Mouse (Mus musculus): ENCODE measurements at regions not wholly inside any gene's neighbourhood (a gene's known extent, or its start where the extent isn't known, plus 50 kb on each side); places are given as distances from the start of the nearest gene placed in this dataset.

DNA sequence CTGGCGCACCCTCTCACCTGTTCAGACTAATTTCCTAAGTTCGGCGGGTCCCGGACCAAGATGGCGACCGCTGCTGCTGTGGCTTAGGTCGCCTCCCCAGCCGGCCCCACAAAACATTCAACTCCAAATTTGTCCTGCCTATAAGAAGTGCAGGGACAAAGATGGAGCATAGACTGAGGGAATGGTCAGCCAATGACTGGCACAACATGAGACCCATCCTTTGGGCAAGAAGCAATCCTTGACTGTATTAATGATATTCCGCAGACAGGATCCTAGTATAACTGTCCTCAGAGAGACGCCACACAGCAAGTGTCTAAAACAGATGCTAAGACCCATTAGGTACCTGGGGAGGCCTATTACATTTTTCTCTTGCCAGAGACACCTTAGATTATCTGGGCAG lies 1151.3 kb downstream of the Gsdmc2 start:
- no peak for DNase-seq (ENCODE audit: extremely low spot score in 1 of 2, low spot score in 1 of 2)

DNA sequence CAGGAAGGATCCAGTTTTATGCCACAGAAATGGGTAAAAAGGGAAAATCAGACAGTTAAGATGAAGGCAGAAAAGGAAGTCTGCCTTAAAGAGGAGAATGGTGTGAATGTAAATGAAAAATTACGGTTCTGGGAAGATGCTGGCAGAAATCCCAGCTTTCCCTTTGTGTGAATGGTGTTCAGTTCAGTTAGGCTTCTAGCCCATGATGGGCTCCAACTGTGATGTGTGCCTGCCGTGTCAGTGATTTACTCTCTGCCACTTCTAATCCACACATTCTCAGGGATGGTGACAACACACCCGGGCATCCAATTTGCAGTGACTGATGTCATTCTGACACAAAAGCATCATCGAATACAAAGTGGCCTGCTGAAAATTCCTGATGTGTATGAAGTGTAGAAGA lies 1171.6 kb downstream of the Gsdmc2 start:
- no peak for DNase-seq (ENCODE audit: extremely low spot score in 1 of 2, low spot score in 1 of 2)

DNA sequence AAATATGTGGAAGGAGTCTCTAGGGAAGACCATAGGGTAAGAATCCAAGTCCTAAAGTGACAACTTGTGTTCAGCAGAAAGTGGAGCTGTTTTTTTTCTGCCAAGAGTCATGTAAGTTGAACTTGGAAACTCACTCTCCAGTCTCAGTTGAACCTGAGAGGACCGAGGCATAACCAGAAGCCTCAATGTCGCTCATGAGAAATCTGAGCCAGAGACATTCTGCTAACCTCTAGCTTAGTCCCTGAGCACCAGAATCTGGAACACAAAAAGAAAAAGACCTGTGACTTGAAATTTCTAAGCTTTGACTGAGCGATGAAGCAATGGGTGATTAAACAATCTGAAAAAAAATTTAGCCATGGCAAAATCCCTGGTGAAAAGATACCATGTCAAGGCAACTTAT lies 1175.0 kb downstream of the Gsdmc2 start:
- no peak for DNase-seq (ENCODE audit: extremely low spot score in 1 of 2, low spot score in 1 of 2)

DNA sequence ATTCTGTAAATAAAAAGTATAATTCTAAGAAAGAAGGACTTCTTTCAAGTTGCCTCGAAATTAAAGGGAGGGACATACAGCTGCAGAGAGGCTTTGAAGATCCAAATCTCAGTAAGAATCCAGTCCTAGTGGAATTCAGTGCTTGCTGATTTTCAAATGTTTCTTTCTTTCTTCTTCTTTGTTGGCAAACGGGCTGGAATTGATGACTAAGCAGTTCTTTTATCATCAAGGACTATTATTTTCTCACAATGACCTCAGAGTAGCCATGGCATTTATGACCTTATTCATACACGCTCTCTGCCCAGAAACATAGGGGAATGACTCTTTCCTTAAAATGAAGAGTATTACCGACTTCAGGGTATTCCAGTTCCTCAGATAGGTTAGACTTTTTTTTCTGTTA lies 1185.9 kb downstream of the Gsdmc2 start:
- DNase-seq (ENCODE audit: extremely low spot score in 1 of 2, low spot score in 1 of 2): no peak

DNA sequence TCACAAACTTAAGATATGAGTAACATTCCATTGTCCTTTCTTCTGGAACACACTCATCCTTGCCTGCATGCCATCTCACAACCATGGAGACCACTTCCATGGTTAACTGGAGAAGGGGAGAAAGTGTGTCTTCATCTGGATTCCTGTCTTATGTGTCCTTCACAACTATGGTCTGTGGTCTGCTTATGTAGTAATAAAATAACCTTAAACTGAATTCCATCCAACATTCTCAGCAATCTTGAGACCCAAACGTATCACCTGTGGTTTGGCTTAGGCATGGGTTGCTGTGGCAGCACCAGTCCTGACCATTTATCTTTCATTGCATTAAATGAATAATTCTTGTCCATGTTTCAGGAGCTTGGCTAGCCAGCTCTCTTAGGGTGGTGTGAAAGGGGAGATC lies 1186.3 kb downstream of the Gsdmc2 start:
- no peak for DNase-seq (ENCODE audit: extremely low spot score in 1 of 2, low spot score in 1 of 2)

DNA sequence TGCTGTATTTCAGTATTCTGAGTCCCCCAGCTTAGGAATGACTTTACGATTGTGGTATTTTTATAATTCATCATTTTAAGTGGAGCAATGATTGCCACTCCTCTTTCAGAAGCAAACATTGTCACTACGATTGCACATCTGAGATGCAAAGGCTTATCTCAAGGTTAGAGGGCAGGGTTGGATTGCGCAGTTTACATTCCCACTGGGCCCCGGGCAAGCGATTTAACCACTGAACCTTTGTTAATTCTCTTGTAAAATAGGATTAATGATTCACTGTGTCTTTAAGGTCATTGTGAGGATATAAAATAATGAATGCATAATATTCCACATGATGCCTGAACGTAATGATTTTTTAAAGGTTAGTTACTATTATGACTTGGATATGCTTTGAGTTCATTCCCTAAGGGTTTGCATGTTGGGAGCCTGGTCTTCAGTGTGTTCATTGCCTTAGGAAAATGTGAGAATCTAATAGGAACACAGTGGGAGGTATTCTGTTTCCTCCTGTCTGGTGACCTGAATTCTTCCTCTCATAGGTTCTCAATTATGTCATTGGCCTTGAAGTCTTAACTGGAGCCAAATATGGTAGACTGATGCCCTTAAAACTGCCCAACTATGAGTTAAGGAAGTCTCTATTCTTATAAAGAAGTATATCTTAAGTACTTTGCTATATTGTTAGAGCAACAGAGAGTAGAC lies 1198.4 kb downstream of the Gsdmc2 start:
- DNase-seq (ENCODE audit: extremely low spot score in 1 of 2, low spot score in 1 of 2): no peak

DNA sequence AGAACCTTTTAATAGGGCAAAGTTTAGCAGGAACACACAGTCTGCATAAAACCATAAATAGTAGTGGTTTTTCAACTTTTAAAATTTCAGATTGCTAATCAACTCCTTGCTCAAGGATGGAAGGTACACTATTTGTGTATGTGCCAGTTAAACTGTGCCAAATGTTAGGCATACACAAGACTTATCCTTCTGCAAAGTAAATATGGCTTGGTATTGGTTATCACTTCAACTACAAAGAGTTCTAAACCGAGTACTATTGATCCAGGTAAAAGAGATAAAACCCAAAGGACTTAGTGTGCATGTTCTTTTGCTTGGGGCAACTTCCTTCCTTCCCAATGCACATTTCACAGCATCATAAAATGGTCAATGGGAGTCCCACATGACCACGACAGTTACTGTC lies 1200.2 kb downstream of the Gsdmc2 start:
- DNase-seq (ENCODE audit: extremely low spot score in 1 of 2, low spot score in 1 of 2): no peak

DNA sequence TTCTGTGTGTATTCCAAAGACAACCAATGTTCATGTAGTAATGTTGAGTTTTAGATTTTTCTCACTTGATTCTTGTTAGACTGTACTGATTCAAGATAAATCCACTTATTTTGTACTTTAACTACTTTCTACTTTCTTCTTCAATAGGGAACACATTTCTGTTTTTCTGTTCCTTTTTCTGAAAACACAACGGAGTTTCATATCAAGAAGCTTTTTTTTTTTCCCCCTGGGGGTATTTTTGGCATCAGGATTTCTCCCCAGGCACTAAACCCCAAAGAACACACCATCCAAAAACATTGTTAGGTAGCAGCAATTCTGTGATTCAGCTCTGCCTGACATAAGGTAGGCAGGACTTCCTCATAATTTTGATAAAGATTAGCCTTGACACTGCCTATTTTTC lies 1200.7 kb downstream of the Gsdmc2 start:
- no peak for DNase-seq (ENCODE audit: extremely low spot score in 1 of 2, low spot score in 1 of 2)

DNA sequence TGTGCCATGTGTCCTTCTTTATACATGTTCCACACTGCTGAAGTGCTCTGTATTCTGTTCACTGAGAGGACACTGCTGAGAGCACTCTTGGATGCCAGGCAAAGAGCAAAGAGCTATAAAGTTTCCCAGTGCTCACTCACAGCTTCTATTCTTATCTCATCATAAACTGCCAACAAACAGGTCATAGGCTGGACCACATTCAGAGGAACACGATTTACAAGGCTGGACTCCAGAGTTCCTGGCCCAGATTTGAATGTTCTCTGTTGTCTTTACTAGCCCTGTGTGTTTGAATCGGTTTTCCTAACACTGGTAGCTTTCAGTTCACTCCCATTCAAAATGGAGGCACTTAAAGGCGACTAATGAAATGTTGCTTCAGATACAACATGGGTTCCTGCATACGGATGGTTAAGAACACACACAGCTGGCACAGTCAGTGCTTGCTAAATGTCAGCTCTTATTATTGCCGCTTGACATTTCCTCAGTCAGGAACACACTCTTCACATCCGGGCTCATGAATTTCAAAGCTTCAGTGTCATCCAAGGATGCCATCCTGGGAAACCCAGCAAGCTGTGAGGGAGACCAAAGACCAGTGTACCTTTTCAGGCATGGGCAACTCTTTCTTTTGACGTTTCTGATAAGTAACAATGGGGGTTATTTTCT lies 1203.8 kb downstream of the Gsdmc2 start:
- no peak for DNase-seq (ENCODE audit: extremely low spot score in 1 of 2, low spot score in 1 of 2)

DNA sequence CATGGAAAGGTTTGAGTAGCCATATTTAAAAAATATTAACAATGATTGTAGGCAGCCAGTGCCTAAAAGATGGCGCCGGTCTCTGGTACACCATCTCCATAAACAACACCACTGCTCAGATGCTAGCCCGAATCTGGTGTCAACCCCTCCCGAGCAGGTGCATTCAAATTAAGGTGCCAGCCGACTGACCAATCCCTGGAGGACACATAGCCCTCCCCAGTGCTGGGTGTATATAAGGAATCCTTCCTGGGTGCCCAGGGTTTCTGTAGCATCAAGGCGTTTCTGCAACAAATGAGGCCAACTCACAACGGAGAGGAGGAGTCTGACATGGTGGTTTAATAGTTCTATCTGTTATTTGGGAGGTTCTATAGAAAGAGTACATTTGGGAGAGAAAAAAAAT lies 1219.6 kb downstream of the Gsdmc2 start:
- DNase-seq (ENCODE audit: extremely low spot score in 1 of 2, low spot score in 1 of 2): no peak

DNA sequence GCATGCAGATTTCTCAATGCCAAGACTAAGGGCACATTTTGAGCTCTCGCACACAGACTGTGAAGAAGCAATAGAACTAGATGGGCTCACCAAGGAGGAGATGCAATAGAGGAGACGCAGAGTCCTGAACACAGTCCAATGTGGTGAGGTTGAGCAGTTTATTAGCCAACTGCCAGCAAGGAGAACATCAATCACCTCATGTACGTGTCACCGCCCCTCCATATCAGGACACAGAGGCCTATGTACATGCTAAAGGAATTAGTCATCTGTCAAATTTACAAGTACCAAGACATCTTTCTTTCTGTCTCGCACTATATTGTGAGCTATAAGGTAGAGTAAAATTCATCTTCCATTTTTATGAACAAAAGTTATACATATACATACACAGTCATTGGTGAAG lies 1228.9 kb downstream of the Gsdmc2 start:
- no peak for DNase-seq (ENCODE audit: extremely low spot score in 1 of 2, low spot score in 1 of 2)

DNA sequence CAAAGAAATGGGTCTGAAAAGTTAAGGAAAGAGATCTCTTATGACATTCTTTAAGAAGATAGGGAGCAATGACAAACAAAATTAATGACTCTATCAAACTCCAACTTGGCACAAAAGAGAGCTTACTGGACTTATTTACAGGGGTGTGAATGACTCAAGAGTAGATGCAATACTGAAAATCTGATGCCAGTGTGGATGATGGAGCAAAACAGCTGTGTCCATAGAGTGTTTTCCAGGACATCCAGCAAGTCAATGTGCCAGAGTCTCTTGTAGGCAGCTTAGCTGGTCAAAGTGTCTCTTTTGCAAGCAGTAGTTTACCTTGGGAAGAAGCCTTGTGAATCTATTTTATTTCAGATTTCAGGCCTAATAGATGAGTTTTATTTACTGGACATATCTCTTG lies 1248.2 kb downstream of the Gsdmc2 start:
- no peak for DNase-seq (ENCODE audit: extremely low spot score in 1 of 2, low spot score in 1 of 2)

DNA sequence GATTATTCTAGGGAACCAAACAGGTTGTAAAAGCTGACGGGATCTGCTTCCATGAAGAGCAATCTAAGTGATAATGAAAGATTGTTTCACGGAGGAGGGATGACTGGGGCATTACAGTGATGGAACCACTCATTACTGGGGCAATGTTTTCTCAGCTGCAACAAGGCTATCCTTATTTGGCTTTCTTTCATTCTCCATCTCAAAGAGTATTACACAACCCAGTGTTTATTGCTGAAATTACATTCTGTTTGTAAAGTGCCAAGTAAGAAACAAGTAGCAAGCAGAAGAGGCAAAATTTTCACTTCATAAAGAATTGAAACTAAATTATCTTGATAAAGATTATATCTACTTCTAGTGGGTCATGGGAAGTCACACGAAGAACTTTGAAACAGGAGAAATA lies 1256.4 kb downstream of the Gsdmc2 start:
- no peak for DNase-seq (ENCODE audit: extremely low spot score in 1 of 2, low spot score in 1 of 2)

DNA sequence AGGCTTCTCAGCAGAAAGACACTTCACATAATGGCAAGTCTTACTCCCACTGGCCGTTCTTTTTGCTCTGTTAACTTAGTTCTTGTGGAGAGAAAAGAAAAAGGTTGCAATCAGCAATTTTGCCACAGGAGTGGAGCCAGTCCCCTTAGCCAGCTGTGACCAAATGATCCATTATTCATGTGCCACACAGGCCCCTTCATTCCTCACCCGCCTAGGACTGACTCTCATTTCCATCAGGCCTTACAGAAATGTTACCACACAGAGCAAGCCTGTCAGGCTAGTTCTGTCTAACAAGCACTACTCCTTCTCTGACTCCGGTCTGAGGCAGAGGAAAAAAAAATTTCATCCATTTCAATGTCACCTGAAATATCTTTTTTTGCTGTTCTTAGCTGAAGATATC lies 1266.2 kb downstream of the Gsdmc2 start:
- no peak for DNase-seq (ENCODE audit: extremely low spot score in 1 of 2, low spot score in 1 of 2)

DNA sequence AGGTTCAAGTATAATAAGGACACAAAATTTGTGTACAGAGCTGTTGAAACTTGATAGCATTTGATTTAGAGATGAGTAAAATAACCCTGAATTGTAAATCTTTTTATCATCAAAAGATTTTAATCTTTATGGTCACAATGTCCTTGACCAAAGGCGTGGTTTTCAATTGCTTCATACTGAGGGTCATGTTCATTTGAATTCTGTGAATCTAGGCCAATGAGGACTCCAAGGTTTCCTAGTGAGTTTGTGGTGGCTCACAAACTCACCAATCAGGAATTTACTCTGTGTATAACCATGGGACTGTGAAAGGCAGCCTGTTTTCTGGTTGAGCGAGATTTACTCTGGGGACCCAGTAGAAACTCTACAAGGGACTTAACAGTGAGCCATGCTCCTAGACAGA lies 1269.2 kb downstream of the Gsdmc2 start:
- no peak for DNase-seq (ENCODE audit: extremely low spot score in 1 of 2, low spot score in 1 of 2)

DNA sequence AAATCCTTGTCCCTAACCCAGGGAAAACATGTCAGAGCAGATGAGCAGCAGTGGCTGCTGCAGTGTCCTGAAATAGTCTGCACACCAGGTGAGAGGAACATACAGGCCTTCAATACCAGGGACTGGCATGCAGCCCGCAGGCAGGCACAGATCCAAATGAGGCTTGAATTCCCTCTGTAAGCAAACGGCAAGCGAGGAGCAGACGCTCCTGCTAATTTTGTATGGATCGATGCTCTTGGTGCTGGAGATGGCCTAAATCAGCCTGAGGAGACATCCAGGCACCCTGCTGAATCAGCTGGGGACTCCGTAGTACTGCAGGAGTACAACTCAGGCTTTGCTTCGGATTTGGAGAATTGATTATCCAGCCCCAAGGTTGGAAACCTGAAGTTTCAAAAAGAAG lies 1273.2 kb downstream of the Gsdmc2 start:
- DNase-seq (ENCODE audit: extremely low spot score in 1 of 2, low spot score in 1 of 2): peak; percentile 26 to 54

DNA sequence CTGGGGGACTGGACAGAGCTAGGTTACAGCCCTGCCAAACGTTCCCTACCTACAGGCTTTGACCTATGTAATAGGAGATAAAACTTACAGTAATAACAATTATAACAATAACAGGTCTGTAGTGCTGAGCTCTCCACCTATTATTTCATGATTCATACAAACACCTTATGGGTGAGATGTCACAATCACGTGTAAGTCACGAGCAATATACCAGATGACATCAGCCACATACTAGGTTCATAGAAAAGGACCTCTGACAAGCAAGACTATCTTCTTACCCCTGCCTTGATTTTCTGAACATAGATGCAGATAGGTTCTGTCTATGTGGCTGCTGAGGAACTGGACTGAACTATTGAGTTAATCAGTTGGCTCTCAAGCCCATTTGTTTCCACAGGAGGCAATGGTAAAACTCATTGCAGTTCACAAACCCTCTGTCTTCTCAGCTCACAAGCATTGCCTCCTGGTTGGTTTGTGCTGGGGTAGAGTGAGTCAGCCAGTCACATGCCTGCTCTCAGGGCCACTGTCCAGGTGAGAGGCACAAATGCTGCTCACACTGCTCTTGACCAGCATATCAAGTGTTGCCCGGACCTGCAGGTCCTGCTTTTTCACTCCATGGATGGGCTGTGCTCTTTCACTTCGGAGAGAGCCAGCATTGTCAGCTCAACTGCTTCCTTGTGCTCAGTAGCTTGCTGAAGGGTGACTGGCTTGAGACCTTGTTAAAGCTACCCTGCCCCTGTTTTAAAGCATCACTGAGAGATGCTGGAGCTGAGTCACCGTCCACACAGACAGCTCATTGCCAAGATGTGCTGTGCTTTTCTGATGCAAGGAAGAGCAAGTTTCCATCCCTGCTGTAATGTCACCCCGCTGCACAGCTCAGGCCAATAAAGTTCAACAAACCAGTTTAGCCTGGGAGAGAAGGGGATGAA lies 1275.9 kb downstream of the Gsdmc2 start:
- no peak for DNase-seq (ENCODE audit: extremely low spot score in 1 of 2, low spot score in 1 of 2)

DNA sequence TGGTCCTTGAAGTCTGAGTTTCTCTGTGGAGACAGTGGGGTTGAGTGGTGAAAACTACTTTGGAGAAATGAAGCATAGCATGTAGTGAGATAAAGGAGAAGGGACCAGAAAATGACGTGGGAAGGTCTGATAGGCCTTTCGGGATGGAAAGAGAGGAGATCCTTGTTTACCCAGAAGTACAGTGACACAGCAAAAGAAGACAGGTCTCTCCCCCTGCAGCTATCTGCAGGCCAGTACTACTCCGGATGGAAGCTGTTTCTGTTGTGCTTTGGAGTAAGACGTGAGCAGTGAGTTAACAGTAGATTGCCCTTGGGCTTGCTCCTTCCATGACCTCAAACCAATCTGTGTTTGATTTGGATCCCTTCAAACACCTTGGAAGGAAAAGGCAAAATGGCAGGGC lies 1277.5 kb downstream of the Gsdmc2 start:
- DNase-seq (ENCODE audit: extremely low spot score in 1 of 2, low spot score in 1 of 2): no peak

DNA sequence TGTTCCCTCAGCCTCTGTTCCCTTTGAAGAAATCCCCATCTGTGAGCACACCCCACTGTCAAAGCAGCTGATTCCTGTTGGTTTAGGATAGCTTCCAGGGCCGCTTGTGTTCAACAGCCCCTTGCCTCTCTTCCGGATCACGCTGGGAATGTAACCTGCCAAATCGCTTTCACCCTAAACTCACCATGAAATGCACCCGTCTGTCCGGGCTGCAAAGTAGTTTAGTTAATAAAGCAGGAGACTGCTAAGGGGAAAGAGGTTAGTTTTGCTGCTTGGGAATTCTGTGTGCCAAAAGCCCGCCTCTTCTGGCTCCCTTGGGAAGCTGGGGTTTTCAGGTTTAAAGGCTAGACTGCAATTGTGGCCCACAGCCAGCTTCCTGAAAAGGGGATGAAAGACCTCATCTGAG lies 1278.9 kb downstream of the Gsdmc2 start:
- peak; percentile 19 to 21 for DNase-seq (ENCODE audit: extremely low spot score in 1 of 2, low spot score in 1 of 2)

DNA sequence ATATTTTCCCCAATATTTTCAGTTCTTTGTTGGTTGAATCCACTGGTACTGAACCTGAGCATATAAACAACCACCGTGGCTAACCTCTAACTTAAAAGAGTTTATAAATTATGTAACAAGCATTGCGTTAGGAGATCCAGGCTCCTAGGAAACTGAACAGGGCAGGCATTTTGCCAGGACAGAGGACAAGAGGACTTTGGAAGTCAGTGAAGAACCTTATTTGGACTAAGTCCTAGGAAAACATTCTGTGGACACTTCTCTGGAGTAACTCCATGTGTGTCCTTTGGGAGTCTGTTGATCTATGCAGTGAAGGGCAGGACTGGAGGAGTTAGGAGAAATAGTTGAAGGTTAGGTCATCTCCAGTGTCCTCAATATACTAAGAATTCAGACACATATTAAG lies 1311.7 kb downstream of the Gsdmc2 start:
- no peak for DNase-seq (ENCODE audit: extremely low spot score in 1 of 2, low spot score in 1 of 2)

DNA sequence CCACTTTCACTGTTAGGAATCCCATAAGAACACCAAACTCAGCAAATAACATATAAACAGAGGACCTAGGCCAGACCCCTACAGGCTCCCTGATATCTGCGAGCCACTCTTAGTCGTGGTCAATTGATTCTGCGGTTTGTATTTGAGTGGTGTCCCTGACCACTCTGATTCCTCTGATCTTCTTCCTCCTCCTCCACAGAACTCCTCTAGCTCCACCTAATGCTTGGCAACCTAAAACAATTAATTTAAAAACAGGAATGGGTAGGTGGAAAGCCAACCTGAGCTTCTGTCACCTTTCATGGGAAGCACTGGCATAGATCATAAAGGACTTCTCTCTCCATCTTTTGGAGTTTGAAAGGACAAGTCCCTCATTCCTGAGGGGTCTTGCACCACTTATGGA lies 1316.0 kb downstream of the Gsdmc2 start:
- DNase-seq (ENCODE audit: extremely low spot score in 1 of 2, low spot score in 1 of 2): no peak

DNA sequence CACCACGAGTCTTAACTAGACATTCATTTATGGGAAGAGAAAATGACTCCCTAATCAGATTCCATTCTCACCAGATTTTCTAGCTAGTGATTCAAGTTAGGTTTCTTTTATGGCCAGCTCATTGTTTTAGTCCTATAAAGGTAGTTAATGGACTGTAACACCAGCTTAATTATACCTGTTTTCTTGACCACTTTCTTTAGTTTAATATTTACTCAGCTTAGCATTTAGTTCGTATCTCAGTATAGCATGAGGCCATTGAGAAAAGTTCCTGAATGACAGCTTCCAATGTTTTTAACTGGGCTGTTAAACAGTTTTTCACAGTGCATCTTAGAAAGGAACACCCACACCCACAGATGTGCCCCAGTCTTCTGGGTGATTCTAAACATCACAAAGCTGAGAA lies 1320.3 kb downstream of the Gsdmc2 start:
- DNase-seq (ENCODE audit: extremely low spot score in 1 of 2, low spot score in 1 of 2): no peak
